Mouse (Mus musculus) neural tube, embryonic 14.5 days (tissue): Measurements from ENCODE around the gene Map3k3. TPM values are rescaled to one million over a fixed set of nuclear protein-coding genes. Genes with fewer than 3 reads are reported as not detected.
A peak's percentile ranks its signal among the peaks of the same experiment; 100 is the strongest.

Experiments
- ATAC-seq: fragments of 200-750 bp; cut with Nextera tagmentation; 2 replicates; pipeline ENCODE4 v1.8.0; 2017; ENCODE audit warnings: low read depth, mild to moderate bottlenecking, moderate TSS enrichment, moderate library complexity
- H3K27ac ChIP-seq: fragments of 300-500 bp; sonication (generic); 2 replicates; pipeline ENCODE4 v1.5.1; 2014; ENCODE audit warnings: low read depth, mild to moderate bottlenecking, control low read depth, low read length, moderate library complexity, mixed read lengths
- H3K27me3 ChIP-seq: fragments of 300-500 bp; sonication (generic); 2 replicates; pipeline ENCODE4 v1.6.1; 2014; ENCODE audit warnings: low read length; ENCODE audit not compliant: control insufficient read depth, insufficient read depth
- H3K36me3 ChIP-seq: fragments of 300-500 bp; sonication (generic); 2 replicates; pipeline ENCODE4 v1.6.1; 2014; ENCODE audit warnings: low read length, mixed read lengths; ENCODE audit not compliant: control insufficient read depth, insufficient read depth
- H3K4me1 ChIP-seq: fragments of 300-500 bp; sonication (generic); 2 replicates; pipeline ENCODE4 v1.6.1; 2014; ENCODE audit warnings: low read length; ENCODE audit not compliant: control insufficient read depth, insufficient read depth
- H3K4me2 ChIP-seq: fragments of 300-500 bp; sonication (generic); 2 replicates; pipeline ENCODE4 v1.6.1; 2014; ENCODE audit warnings: mild to moderate bottlenecking, low read depth, low read length, control low read depth
- H3K4me3 ChIP-seq: fragments of 300-500 bp; sonication (generic); 2 replicates; pipeline ENCODE4 v1.5.1; 2014; ENCODE audit warnings: low read depth, low read length, control low read depth, mixed read lengths
- H3K9ac ChIP-seq: fragments of 300-500 bp; sonication (generic); replicated peaks from 2 replicates; pipeline ENCODE4 v1.6.1; 2014; ENCODE audit warnings: low read depth, mild to moderate bottlenecking, control low read depth, low read length, mixed read lengths
- H3K9me3 ChIP-seq: fragments of 300-500 bp; sonication (generic); 2 replicates; pipeline ENCODE4 v1.6.1; 2016; ENCODE audit warnings: low read length; ENCODE audit not compliant: control insufficient read depth
- WGBS: fragments of 180-500 bp; shearing (Covaris S2); extraction: QIAGEN DNeasy Blood & Tissue Kit; methylation state at CpG from one replicate; pipeline ENCODE4 v1.1.7; 2014; 5-methylcytosine and 5-hydroxymethylcytosine counted together
- polyA plus RNA-seq: library from polyadenylated mRNA; unstranded; fragments of >200 nt; fragmentation: Nextera tagmentation; extraction: Ambion mirVana; gene quantifications from 2 replicates; pipeline ENCODE4 v1.2.1, GENCODE M21; 2014

Map3k3 gene
- polyA plus RNA-seq, 1 experiment from 2014 or later: 11.0 TPM

DNA sequence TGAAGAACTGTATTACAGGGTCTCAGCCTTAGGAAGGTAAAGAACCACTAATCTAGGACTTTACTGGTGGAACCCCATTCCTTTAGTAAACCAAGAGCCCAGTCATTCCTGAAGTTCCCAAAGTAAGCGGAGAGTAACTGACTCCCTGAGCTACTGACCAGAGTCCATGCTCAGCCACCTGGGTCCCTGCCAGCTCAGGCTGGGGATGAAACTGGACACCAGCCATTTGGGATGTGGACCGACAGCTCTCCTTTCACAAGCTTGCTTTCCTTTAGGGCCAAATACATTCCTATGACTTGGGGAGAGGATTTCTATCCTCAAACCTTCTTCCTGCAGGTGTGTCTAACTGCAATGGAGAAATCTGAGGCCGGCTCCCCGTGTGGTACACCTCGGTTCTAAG, 90.0 kb downstream of the Map3k3 start:
- Histone ChIP-seq H3K27ac (no peak overlapping the region), H3K9ac (no peak overlapping the region), H3K4me3 (no peak overlapping the region), H3K4me2 (no peak overlapping the region), H3K36me3 (peaks cover 8% of the 10 kb centered on the region; the same call in 1 of the 2 replicates), H3K4me1 (no peaks in the 10 kb centered on the region), H3K27me3 (no peaks in the 10 kb centered on the region), H3K9me3 (no peaks in the 10 kb centered on the region)
- ATAC-seq: no peak
- whole genome bisulfite sequencing: 83% methylated on average over 5 of the region's 5 CpGs

DNA sequence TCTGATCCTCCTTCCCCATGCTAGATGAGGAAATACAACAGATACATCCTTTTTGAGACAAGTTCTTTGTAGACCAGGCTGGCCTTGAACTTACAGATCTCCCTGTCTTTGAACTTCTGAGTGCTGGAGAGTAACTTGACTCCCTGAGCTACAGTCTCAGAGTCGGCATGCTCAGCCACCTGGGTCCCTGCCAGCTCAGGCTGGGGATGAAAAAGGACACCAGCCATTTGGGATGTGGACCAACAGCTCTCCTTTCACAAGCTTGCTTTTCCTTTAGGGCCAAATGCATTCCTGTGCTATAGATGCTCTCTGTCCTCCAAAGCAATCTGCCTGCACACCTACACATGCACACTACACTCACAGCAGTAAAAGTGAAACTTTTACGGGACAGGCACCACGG, 90.7 kb downstream of the Map3k3 start:
- H3K4me3 ChIP-seq: no peak overlapping the region
- H3K4me2 ChIP-seq: no peak overlapping the region
- no peak for ATAC-seq
- no peaks in the 10 kb centered on the region for H3K4me1 ChIP-seq
- H3K27ac ChIP-seq: no peak overlapping the region
- H3K9me3 ChIP-seq: no peaks in the 10 kb centered on the region
- 68% methylated on average over 3 of the region's 3 CpGs for WGBS
- H3K9ac ChIP-seq: no peak overlapping the region
- peaks cover 5% of the 10 kb centered on the region; the same call in 1 of the 2 replicates for H3K36me3 ChIP-seq
- no peaks in the 10 kb centered on the region for H3K27me3 ChIP-seq

DNA sequence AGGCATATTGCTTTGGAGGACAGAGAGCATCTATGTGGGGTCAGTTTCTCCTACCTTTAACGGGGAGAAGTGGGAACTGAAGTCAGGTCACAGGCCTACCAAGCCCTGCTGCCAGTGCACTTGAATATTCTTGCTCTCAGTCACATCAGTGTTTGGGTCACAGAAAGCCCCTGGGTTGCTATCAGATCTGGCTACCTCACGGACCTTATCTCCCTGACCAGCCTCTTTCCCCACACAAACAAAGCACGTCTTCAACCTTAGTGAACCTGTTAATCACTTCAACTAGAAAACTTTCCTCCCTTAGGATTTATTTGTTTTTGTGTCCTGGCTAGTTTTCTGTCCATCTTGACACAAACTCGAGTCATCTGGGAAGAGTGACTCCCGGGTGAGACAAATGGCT, 92.0 kb downstream of the Map3k3 start:
- 90% methylated on average over 5 of the region's 5 CpGs for WGBS
- H3K27me3 ChIP-seq: no peaks in the 10 kb centered on the region
- H3K9ac ChIP-seq: no peak overlapping the region
- ATAC-seq: no peak
- no peak overlapping the region for H3K4me3 ChIP-seq
- H3K36me3 ChIP-seq: no peaks in the 10 kb centered on the region
- H3K27ac ChIP-seq: no peak overlapping the region
- H3K4me2 ChIP-seq: no peak overlapping the region
- H3K4me1 ChIP-seq: no peaks in the 10 kb centered on the region
- no peaks in the 10 kb centered on the region for H3K9me3 ChIP-seq

DNA sequence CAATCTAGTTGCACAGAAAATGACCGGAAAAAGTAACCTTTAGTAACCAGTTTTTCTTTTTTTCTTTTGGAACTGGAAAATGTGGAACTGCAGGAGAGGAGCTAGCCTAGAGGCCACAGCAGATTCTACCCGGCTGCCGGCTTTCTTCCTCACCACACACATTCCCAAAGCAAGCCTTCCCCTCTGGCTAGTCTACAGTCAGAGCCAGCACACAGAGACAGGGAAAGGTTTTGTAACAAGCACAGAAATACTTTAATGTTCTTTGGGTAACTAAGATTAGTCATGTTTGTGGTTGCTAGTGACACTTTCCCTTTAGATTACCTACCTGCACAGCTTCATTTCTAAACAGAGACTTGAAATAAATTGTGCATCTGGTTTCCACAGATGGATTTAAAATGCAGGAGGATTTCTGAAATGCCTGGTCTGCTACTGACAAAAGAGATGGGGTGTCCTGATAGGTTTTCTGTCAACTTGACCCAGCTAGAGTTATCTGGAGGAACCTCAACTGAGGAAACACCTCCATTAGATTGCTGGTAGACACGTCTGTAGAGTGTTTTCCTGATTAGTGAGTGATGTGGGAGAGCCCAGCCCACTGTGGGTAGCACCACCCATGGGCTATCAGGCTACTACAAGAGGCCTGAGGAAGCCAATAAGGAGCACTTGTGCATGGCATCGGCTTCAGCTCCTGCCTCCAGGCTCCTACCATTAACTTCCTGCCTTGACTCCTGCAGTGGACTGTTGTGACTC, 93.8 kb downstream of the Map3k3 start:
- ATAC-seq: no peak
- Histone ChIP-seq H3K4me1 (no peaks in the 10 kb centered on the region), H3K4me2 (no peak overlapping the region), H3K9me3 (no peaks in the 10 kb centered on the region), H3K36me3 (no peaks in the 10 kb centered on the region), H3K9ac (0 out of 2 replicates have a peak overlapping the region, but pooled peaks have one; percentile 16), H3K4me3 (no peak overlapping the region), H3K27ac (no peak overlapping the region), H3K27me3 (no peaks in the 10 kb centered on the region)
- 81% methylated on average over 5 of the region's 5 CpGs for WGBS

DNA sequence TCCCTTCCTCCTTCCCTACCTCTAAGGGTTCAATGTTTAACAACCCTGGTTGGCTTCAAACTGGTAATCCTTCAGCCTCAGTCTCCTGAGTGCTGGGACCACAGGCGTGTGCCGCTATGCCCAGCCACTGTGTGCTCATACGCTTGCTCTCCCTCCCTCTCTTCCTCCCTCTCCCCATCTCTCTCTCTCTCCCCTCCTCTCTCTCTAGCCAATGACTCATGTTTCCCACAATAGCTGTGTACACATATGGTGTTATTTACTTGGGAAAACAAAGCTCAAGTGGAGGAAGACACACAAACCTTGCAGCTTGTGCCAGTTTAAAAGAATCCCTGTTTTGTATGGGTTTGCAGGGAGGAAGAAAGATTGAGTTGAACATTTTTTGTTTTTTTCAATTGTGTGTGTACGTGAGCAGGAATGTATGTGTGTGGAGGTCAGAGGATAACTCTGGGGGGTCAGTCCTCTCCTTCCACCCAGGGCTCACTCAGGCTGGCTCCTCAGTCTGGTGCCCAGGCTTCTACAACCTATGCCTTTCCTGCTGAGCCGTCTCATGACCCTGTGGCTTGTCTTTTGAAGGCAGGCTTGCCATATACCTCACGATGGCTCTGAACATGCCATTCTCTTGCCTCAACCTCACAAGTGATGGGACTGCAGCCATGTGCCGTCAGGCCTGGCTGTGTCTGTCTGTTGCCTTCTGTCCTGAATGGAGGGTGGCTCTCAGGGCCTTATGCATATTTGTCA, 95.5 kb downstream of the Map3k3 start:
- H3K36me3 ChIP-seq: 0 out of 2 replicates have a peak, but pooled peaks cover 5% of the 10 kb centered on the region
- ATAC-seq: no peak
- no peak overlapping the region for H3K4me3 ChIP-seq
- H3K27me3 ChIP-seq: no peaks in the 10 kb centered on the region
- no peaks in the 10 kb centered on the region for H3K4me1 ChIP-seq
- H3K9ac ChIP-seq: no peak overlapping the region
- H3K9me3 ChIP-seq: no peaks in the 10 kb centered on the region
- H3K27ac ChIP-seq: no peak overlapping the region
- 81% methylated on average over 7 of the region's 7 CpGs for WGBS
- H3K4me2 ChIP-seq: no peak overlapping the region

DNA sequence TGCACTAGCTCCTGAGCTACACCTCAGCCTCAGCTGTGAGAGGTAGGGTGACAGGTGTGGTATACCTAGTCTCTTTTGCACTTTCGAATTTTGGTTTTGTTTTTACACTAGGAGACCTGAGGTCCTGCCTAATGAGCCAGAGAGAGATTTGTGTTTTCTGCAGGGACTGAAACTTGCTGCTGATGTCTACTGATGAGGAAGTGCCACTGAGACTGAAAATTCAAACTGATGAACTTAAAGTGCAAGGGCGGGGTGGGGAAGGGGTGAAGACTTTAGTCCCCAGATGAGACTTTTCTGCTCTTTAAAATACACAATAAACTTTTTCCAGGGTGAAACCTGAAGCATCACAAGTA, 96.0 kb downstream of the Map3k3 start:
- H3K36me3 ChIP-seq: 0 out of 2 replicates have a peak, but pooled peaks cover 5% of the 10 kb centered on the region
- no peak overlapping the region for H3K4me3 ChIP-seq
- no peak for ATAC-seq
- H3K27ac ChIP-seq: no peak overlapping the region
- H3K4me1 ChIP-seq: no peaks in the 10 kb centered on the region
- H3K9me3 ChIP-seq: no peaks in the 10 kb centered on the region
- 98% methylated on average over 2 of the region's 2 CpGs for WGBS
- no peak overlapping the region for H3K4me2 ChIP-seq
- no peaks in the 10 kb centered on the region for H3K27me3 ChIP-seq
- no peak overlapping the region for H3K9ac ChIP-seq

DNA sequence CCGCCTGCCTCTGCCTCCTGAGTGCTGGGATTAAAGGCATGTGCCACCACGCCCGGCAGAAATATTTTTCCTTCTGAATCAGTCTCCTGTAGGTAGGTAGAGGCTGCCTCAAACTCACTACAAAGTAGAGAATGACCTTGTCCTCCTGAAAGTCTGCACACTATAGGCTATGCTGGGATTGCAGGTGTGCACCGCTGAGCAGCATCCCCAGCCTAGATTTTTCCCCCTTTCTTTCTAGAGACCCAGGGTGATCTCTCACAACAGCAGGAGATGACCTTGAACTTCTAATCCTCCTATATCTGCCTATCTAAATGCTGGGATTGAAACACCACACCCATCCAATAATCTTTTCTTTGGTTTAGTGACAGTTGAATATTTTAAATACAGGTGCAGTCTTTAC, 102.9 kb downstream of the Map3k3 start:
- Histone ChIP-seq H3K4me2 (no peak overlapping the region), H3K9me3 (no peaks in the 10 kb centered on the region), H3K27me3 (no peaks in the 10 kb centered on the region), H3K27ac (no peak overlapping the region), H3K4me3 (no peak overlapping the region), H3K36me3 (peaks cover 13% of the 10 kb centered on the region; the same call in 1 of the 2 replicates), H3K9ac (no peak overlapping the region), H3K4me1 (peaks cover 2% of the 10 kb centered on the region; the same call in 1 of the 2 replicates)
- 99% methylated on average over 4 of the region's 4 CpGs for WGBS
- no peak for ATAC-seq

DNA sequence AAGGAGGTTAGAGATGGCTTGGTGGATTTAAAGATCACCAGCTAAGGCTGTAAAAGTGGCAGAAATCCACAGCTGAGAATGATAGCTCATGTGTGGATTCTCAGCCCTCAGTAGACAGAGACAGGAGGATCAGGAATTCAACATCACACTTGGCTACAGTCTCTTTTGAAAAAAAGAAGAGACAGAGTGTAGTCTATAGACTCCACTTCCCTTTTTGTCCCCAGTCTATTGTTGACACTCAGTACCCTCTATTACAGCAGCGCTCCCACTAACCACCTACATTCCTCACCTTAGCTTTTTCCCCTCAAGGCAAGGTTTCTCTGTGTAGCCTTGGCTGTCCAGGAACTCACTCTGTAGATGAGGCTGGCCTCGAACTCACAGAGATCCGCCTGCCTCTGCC, 107.3 kb downstream of the Map3k3 start:
- WGBS: 97% methylated on average over 3 of the region's 3 CpGs
- ATAC-seq: no peak
- Histone ChIP-seq H3K9me3 (no peaks in the 10 kb centered on the region), H3K27ac (no peak overlapping the region), H3K27me3 (no peaks in the 10 kb centered on the region), H3K36me3 (peaks cover 7% of the 10 kb centered on the region; the same call in 1 of the 2 replicates), H3K4me2 (no peak overlapping the region), H3K4me3 (no peak overlapping the region), H3K4me1 (peaks cover 2% of the 10 kb centered on the region; the same call in 1 of the 2 replicates), H3K9ac (no peak overlapping the region)

DNA sequence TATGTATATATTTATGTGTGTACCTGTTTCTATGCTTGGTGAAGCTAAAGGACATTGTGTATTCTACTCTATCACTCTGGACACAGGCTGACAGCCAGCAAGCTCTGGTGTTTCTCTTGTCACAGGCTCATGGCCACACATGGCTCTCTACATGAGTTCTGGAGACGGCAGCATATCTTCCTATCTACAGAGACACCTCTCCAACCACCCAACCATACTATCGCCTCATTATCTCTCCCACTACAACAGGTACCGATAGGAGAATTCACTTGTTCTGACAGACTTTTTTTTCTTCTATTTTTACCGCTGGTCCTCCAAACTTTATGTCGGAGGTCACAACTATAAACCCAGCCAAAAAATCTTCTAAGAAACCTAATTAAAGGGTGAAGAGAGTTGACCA, 107.8 kb downstream of the Map3k3 start:
- H3K27me3 ChIP-seq: no peaks in the 10 kb centered on the region
- peak overlapping the region; percentile 86 for H3K4me2 ChIP-seq
- H3K9me3 ChIP-seq: no peaks in the 10 kb centered on the region
- 92% methylated on average over 5 of the region's 5 CpGs for WGBS
- no peak for ATAC-seq
- no peak overlapping the region for H3K27ac ChIP-seq
- no peak overlapping the region for H3K9ac ChIP-seq
- peak overlapping the region; percentile 72; the same call in 1 of the 2 replicates for H3K4me3 ChIP-seq
- H3K4me1 ChIP-seq: peaks cover 2% of the 10 kb centered on the region; the same call in 1 of the 2 replicates
- 0 out of 2 replicates have a peak, but pooled peaks cover 5% of the 10 kb centered on the region for H3K36me3 ChIP-seq
